Mouse (Mus musculus): ENCODE data around the gene Lrp2.

DNA sequence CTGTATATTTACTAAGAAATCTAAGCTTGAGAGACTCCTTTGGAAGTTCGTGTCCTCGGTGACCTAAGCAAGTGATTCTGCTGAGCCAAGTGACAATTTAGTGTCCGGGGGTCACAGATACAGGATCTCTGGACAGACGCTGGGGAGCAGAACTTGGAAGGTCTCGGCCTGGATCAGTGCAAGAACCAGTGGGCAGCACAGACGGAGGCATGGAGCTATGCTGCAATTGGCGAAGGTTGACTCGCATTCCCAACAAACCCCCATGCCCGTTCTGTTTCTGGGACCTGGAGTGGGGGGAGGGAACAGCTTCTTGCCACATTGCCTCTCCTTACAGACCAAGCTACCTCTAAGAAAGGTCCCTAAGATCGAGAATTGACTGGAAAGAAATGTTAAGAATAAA is 158.7 kb downstream of the Lrp2 start:
- TF ChIP-seq EP300 (IDR thresholded peaks at IDR 0.05), result no peak
- TF ChIP-seq CTCF (IDR thresholded peaks at IDR 0.05), result no peak
